Mouse (Mus musculus) c-Kit-negative CD71-positive TER-119-positive erythroid progenitor cells, embryonic 14.5 days (primary cell): ENCODE data around the gene Tatdn2.

Source experiments
- DNase-seq: peaks from one replicate; pipeline ENCODE4 v3.0.0-alpha.2; 2013; ENCODE audit warnings: low read depth, low spot score

Tatdn2 gene

DNA sequence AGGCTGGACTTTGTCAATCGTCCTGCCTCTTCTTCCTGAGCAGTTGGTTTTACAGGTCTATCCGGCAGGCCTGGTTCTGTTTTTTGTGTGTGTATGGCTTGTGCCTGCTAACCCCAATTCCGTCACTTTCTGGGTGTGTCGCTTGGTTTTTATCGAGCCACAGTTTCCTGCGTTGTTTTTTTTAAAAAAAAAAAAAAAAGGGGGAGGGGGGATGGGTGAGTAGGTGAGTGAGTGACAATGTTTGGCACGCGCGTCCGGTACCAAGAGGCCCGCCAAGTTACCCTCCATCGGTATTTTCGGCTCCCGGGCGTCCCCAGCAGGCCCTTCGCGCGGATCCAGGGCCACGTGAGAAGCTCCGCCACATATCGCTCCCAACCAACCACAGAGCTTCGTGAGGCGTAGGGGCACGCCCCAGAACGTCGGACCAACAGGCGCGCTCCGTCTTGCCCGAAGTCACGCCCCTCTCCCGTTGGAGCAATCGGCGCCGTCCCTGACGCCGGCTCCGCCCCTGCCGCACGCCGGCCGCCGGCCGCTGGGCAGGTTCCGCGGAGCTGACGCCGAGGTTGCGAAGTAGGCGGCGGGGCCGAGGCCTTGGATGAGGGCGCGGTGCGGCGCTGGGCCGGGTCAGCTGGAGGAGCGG, at the start of gene Tatdn2:
Tatdn2 (plus strand) TSS at position 469 of the 640 bp plus-strand sequence.
- DNase-seq = peak; percentile 89

DNA sequence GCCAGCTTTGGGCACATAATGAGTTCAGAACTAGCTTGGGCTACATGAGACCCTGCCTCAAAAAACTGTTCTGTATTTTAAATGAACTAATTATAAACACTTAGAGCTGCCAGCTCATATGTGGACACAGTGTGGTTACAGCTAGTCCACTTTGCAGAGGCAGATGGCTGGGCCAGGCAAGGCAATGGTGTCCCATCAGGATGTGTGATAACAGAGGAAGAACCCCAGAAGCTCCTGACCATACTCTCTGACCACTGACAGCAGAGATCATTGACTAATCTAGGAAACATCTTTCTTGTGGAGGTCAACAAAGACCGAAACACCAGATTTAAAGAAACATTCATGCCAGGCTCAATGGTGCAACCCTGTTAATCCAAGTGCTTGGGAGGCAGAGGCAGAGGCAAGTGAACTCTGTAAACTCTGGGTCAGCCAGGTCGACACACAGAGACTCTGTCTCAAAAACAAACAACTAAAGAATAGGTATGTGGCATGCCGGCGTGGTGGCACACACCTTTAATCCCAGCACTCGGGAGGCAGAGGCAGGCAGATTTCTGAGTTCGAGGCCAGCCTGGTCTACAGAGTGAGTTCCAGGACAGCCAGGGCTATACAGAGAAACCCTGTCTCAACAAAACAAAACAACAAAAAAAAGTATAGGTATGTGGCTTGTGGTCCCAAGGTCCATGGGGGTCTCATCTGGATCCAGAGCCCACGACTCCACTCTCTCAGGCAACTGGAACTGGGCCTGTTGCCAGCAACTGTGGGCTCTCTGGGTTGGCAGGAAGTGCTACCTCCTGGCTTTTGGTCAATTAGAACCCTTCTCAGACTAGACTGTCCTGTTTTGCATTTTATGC, 47.3 kb upstream of the Tatdn2 start:
- no peak for DNase-seq

GRCm38 (mm10) chr6:113650197-113650640, 46.6 kb upstream of the Tatdn2 start:
- DNase-seq = no peak

GRCm38 (mm10) chr6:113651626-113652025, 45.2 kb upstream of the Tatdn2 start:
- DNase-seq = peak; percentile 38

DNA sequence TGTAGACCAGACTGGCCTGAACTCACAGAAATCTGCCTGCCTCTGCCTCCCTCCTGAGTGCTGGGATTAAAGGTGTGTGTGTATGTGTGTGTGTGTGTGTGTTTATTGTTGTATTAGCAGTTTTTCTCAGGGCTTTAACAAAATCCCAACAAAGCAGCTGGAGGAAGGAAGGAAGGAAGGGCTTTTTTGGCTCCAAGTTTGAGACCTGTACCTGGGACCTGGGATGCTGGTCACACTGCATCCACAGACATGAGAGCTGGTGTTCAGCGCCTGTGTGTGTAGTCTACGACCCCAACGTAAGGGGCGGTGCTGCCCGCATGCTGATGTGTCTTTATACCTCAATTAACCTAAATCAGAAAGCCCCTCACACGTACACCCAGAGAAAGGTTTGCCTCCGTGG, 43.3 kb upstream of the Tatdn2 start:
- no peak for DNase-seq

GRCm38 (mm10) chr6:113654102-113654501, 42.7 kb upstream of the Tatdn2 start:
- DNase-seq = no peak

GRCm38 (mm10) chr6:113654753-113655397, 42.0 kb upstream of the Tatdn2 start:
- no peak for DNase-seq

GRCm38 (mm10) chr6:113655475-113655874, 41.4 kb upstream of the Tatdn2 start:
- no peak for DNase-seq

- DNase-seq = no peak
Observed at GRCm38 (mm10) chr6:113656847-113657246, 40.0 kb upstream of the Tatdn2 start.

DNA sequence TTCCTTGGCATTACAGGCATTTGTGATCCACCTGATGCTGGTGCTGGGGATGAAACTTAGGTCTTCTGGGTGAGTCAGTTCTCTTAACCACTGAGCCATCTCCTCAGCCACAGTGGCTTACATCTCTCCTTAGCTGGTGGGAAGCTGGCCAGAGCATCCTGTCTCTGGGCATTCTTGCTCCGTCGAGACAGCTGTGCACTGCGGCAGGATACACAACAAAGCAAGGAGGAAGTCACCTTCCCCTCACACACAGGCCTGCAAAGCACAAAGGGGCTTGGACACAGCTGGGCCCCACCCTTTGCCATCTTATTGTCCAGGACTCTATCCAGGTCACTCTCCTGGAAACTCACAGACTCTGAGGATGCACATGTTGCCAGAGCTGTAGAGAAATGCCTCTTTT, 38.6 kb upstream of the Tatdn2 start:
- DNase-seq = no peak

DNA sequence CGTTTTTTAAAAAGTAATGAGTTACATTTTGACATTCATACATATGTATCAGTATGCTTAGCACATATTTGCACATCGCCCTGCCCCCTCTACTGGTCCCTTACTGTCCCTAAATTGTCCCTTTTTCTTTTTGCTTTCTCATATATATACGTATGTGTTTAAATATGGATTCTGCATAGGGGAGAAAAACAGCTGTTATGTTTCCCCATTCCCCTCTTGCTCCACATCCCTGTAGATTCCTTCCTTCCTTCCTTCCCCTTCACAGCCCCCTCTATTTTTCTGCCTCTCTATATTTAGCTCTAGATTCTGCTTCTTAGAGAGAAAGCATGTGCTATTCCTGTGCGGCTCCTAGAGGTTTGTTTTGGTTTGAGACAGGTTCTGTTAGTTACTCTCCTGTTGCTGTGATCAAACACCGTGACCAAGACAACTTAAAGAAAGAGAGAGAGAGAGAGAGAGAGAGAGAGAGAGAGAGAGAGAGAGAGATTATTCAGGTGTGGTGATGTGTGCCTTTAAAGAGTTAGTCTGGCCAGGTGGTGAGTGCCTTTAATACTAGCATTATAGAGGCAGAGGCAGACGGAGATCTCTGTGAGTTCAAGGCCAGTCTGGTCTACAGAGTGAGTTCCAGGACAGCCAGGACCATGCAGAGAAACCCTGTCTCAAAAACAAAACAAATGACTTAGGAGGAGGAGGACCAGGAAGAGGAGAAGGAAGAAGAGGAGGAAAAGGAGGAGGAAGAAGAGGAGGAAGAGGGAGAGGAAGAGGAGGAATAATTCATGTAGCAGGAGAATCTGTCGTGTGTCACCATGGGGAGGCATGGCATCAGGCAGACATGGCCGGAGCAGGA, 37.0 kb upstream of the Tatdn2 start:
- no peak for DNase-seq

DNA sequence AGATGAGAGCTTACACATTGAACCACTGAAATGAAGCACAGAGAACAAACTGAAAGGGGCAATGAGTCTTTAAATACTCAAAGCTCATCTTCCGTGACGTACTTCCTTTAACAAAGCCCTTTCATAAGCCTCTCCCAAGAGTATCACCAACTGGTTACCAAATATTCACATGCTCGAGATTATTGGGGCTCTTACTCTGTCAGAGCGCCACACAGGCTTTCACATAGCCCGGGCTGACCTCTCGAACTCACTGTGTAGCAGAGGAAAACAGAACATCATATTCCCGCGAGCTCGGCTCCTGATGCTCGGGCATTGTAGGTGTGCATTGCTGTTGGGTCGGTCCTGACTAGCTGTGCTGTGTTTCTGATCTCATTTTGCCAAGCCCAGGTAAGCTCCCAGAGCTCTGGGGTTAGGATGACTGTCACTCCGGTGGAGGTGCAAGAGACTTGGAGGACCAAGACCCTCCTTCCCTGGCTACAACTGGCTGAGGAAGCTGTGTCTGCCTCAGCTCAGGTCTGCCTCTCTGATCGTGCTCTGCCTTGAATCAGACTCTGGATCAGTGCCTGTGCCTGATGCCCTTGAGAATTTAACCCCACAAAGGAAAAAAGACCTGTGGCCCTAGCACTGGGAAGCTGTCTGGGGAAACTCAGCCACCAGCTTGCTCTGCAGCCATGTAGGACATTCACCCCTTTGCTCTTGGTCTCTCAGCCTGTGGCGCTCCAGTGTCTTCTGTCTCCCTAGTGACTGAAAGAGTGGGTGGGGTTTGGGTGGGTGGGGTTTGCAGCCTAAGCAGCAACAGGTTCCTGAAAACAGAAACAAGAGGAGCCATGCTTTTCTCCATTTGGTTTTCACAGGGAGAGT, 36.1 kb upstream of the Tatdn2 start:
- DNase-seq = no peak

DNA sequence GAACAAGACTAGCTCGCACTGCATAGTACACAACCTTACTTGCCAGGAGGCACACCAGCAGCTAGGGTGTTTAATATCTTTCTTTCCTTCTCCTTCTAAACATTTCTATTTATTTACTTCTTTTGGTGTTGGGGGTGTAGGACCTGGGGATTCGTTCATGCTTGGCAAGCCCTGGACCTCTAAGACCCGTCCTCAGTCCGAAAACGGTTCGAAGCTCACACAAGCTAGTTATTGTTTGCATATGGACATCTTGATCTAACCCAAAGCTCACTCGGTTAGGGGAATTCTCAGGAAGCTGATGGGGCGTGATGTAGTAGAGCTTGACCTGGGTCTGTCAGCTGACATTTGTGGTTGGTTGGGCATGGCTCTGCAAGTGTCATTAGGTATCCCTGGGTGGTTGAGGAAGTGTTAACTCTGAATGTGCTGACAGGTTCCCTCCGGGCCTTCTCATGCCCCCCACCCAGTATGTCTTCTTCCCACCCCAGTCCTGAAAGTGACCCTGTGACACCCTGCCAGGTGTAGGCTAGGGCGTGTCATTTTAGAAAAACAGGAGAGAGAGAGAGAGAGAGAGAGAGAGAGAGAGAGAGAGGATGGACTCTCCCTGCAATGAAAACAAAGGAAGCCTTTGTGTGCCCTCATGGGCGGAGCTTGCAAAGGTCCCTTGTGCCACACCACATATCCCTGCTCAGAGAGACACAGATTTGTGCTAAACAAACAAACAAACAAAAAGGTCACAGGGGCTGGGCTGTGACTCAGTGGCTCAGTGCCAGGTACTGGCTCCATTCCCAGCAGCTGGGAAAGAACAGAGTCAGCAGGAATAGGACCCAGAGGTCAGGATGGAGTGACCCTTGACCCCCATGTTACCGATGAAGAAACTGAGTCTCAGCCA, 35.3 kb upstream of the Tatdn2 start:
- DNase-seq = no peak

- no peak for DNase-seq
Observed at GRCm38 (mm10) chr6:113662964-113663700, 33.7 kb upstream of the Tatdn2 start.

GRCm38 (mm10) chr6:113664305-113664704, 32.5 kb upstream of the Tatdn2 start:
- DNase-seq = no peak

DNA sequence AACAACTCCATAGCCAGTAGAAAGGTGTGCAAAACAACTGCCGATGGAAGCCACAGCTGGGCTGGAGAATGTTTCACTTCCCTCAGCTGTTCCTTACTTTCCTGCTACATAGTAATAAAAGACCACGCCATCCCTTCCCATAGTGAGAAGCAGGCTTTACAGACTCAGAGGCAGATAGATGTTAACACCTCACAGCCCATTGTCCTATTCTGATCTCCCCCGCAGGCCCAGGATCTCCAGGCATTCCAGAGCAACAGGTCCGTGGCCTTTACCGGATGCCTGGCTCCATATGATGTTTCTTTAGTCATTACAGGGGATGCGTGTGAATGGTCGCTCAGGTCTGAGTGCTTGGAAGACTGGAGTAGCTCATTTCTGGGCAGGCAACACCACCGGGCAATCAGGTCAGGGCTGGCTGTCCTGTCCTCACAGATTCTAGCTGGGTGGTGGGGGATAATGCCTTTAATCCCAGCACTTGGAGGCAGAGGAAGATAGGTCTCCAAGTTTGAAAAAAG, 29.2 kb upstream of the Tatdn2 start:
- no peak for DNase-seq

GRCm38 (mm10) chr6:113668287-113669154, 28.3 kb upstream of the Tatdn2 start:
- no peak for DNase-seq

DNA sequence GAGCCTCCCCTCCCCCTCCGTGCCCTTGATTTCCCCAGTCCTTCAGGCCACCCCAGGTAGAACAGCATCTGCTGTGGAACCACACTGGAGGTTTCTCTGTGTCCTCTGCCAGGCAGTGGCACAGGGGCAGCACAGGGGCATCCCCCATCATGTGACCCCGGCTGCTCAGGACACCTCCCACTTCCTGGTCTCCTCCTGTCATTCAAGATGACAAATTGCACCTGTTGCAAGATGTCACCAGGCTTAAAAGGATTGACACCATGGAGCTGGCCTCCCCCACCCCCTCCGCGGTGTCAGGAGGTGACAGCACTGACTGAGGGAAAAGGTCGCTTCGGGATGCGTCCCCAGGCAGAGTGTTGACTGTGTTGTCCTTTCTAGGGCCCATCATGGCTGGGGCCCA, 27.0 kb upstream of the Tatdn2 start:
- DNase-seq = no peak
